Mouse (Mus musculus): Measurements from ENCODE around the gene Atp13a3. TPM values are rescaled to one million over a fixed set of nuclear protein-coding genes. Genes with fewer than 3 reads are reported as not detected.

Atp13a3 gene
- polyA plus RNA-seq, 2 experiments = 15.4 to 31.8 TPM

DNA sequence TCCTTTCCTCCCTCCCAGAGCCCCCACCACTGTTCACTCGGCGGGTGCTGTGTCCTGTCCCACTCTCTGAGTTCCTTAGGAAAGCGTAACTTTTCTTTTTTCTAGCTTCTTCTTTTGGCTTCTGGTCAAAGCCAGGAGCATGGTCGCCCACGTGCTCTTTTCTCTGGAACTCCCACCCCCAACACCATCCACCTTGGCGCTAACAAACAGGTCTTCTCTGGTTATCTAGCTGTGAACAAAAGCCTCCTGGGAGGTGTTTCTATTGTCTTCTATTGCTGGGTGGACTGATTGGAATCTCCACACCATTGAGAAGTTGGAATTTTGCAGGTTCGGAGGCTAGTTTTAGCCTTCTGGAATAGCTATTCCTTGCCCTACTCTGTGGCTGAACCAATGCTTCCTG is 30.5 kb upstream of the Atp13a3 start:
- ATAC-seq (ENCODE audit: low FRiP score, low read depth) (no peak), DNase-seq (ENCODE audit: low spot score) (no peak)
- no peak for TF ChIP-seq POLR2A (IDR thresholded peaks at IDR 0.05; ENCODE audit: borderline replicate concordance, extremely low read depth, insufficient read depth, insufficient read length)
- Histone ChIP-seq H3K9me3 (ENCODE audit: control insufficient read depth, low read length) (no peaks in the 10 kb centered on the region), H3K27ac (replicated peaks; ENCODE audit: low read depth, low read length) (no peak overlapping the region), H3K36me3 (ENCODE audit: control insufficient read depth, insufficient read depth, low read length) (no peaks in the 10 kb centered on the region), H3K27me3 (ENCODE audit: control insufficient read depth, insufficient read depth, low read length) (no peaks in the 10 kb centered on the region), H3K4me1 (ENCODE audit: control insufficient read depth, insufficient read depth, low read length) (no peaks in the 10 kb centered on the region), H3K4me2 (replicated peaks; ENCODE audit: low read depth, low read length, severe bottlenecking) (no peak overlapping the region), H3K4me3 (replicated peaks; ENCODE audit: low read length) (no peak overlapping the region), H3K9ac (ENCODE audit: low read depth, low read length, severe bottlenecking) (no peak overlapping the region)
- WGBS = 86% methylated on average over 7 of the region's 7 CpGs

DNA sequence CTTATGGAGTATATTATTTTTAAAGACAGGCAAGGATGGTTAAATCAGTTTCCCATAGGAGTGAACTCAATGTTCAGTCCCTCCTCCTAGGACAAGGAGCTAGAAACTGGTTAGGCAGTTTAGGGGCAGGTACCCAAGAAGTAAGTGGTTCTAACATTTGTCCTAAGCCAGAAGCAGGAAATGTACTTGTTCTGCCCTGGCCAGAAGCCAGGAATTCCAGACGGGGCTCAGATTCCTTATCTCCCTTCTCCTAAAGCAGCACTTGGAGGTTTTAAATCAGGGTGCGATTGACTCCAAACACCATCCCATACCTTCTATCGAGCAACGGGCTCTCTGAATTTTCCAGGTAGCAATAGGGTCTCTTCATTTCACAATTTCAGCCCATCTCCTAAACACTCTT is 29.6 kb upstream of the Atp13a3 start:
- TF ChIP-seq POLR2A (IDR thresholded peaks at IDR 0.05; ENCODE audit: borderline replicate concordance, extremely low read depth, insufficient read depth, insufficient read length) = no peak
- H3K4me3 ChIP-seq (replicated peaks; ENCODE audit: low read length) = no peak overlapping the region
- no peaks in the 10 kb centered on the region for H3K27me3 ChIP-seq (ENCODE audit: control insufficient read depth, insufficient read depth, low read length)
- H3K9me3 ChIP-seq (ENCODE audit: control insufficient read depth, low read length) = no peaks in the 10 kb centered on the region
- ATAC-seq (ENCODE audit: low FRiP score, low read depth) (no peak), DNase-seq (ENCODE audit: low spot score) (no peak)
- H3K27ac ChIP-seq (replicated peaks; ENCODE audit: low read depth, low read length) = no peak overlapping the region
- H3K9ac ChIP-seq (ENCODE audit: low read depth, low read length, severe bottlenecking) = no peak overlapping the region
- whole genome bisulfite sequencing = 68% methylated on average over 4 of the region's 4 CpGs
- no peak overlapping the region for H3K4me2 ChIP-seq (replicated peaks; ENCODE audit: low read depth, low read length, severe bottlenecking)
- no peaks in the 10 kb centered on the region for H3K4me1 ChIP-seq (ENCODE audit: control insufficient read depth, insufficient read depth, low read length)
- H3K36me3 ChIP-seq (ENCODE audit: control insufficient read depth, insufficient read depth, low read length) = no peaks in the 10 kb centered on the region

DNA sequence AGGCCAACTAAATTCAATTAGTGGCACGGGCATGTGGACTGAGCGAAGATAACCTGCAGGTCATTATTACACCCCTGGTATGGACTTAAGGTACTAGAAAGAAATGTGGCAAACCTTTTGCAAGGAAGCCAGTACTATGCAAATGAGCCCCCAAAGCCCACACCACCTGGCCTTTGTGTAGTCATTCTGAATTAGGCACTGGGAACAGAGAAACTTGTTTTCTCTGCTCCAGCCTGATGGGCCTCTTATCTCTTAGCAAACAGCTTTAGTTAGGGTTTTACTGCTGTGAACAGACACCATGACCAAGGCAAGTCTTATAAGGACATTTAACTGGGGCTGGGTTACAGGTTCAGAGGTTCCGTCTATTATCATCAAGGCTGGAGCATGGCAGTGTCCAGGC is 27.4 kb upstream of the Atp13a3 start:
- 76% methylated on average over 3 of the region's 3 CpGs for WGBS
- Histone ChIP-seq H3K4me1 (ENCODE audit: control insufficient read depth, insufficient read depth, low read length) (no peaks in the 10 kb centered on the region), H3K36me3 (ENCODE audit: control insufficient read depth, insufficient read depth, low read length) (no peaks in the 10 kb centered on the region), H3K9me3 (ENCODE audit: control insufficient read depth, low read length) (no peaks in the 10 kb centered on the region), H3K9ac (ENCODE audit: low read depth, low read length, severe bottlenecking) (no peak overlapping the region), H3K4me2 (replicated peaks; ENCODE audit: low read depth, low read length, severe bottlenecking) (no peak overlapping the region), H3K27ac (replicated peaks; ENCODE audit: low read depth, low read length) (no peak overlapping the region), H3K4me3 (replicated peaks; ENCODE audit: low read length) (no peak overlapping the region), H3K27me3 (ENCODE audit: control insufficient read depth, insufficient read depth, low read length) (no peaks in the 10 kb centered on the region)
- DNase-seq (ENCODE audit: low spot score) (no peak), ATAC-seq (ENCODE audit: low FRiP score, low read depth) (no peak)
- TF ChIP-seq POLR2A (IDR thresholded peaks at IDR 0.05; ENCODE audit: borderline replicate concordance, extremely low read depth, insufficient read depth, insufficient read length) = no peak

DNA sequence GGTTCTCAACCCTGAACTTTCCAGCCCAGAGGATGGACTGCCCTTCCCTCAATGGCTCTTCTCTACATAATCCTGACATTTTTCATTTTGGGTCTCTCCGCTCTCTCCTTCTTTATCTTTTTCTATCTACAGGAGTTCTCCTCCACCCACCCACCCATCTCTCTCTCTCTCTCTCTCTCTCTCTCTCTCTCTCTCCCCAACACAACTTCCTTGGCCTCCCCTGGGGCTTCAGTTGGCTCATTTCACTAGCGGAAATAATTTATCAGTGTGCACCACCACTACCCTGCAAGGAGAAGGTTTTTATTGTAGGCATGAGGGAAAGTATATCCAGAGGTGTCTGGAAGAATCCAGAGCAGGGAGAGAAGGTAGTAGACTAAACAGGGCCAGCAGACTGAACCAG is 26.3 kb upstream of the Atp13a3 start:
- Histone ChIP-seq H3K4me2 (replicated peaks; ENCODE audit: low read depth, low read length, severe bottlenecking) (no peak overlapping the region), H3K27ac (replicated peaks; ENCODE audit: low read depth, low read length) (no peak overlapping the region), H3K9me3 (ENCODE audit: control insufficient read depth, low read length) (no peaks in the 10 kb centered on the region), H3K4me3 (replicated peaks; ENCODE audit: low read length) (no peak overlapping the region), H3K9ac (ENCODE audit: low read depth, low read length, severe bottlenecking) (no peak overlapping the region), H3K4me1 (ENCODE audit: control insufficient read depth, insufficient read depth, low read length) (no peaks in the 10 kb centered on the region), H3K27me3 (ENCODE audit: control insufficient read depth, insufficient read depth, low read length) (no peaks in the 10 kb centered on the region), H3K36me3 (ENCODE audit: control insufficient read depth, insufficient read depth, low read length) (no peaks in the 10 kb centered on the region)
- TF ChIP-seq POLR2A (IDR thresholded peaks at IDR 0.05; ENCODE audit: borderline replicate concordance, extremely low read depth, insufficient read depth, insufficient read length) = no peak
- WGBS = 76% methylated on average over 2 of the region's 2 CpGs
- DNase-seq (ENCODE audit: low spot score) (no peak), ATAC-seq (ENCODE audit: low FRiP score, low read depth) (no peak)

DNA sequence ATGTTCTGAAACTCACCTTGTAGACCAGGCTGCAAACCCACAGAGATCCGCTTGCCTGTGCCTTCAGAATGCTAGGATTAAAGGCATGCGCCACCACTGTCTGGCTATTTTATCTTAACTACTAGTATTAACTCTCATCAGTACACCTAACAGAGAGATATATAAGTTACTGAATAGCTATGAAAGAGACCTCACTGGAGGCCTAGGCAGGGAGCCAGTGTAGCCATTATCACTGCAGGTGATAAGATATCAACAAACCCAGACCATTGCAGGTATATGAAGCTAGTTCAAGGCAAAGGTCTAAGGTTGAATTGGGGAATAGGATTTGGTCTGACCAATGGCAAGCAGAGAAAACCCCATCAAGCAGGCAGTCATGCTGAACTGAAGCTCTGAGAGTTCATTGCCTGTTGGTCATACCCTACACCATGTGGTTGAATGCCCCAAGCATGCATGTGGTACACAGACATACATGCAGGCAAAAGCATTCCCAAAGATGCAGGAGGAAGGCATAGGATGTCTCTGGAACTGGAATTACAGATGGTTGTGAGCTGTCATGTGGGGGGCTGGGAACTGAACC is 24.8 kb upstream of the Atp13a3 start:
- no peaks in the 10 kb centered on the region for H3K4me1 ChIP-seq (ENCODE audit: control insufficient read depth, insufficient read depth, low read length)
- H3K27ac ChIP-seq (replicated peaks; ENCODE audit: low read depth, low read length) = no peak overlapping the region
- no peak overlapping the region for H3K9ac ChIP-seq (ENCODE audit: low read depth, low read length, severe bottlenecking)
- H3K27me3 ChIP-seq (ENCODE audit: control insufficient read depth, insufficient read depth, low read length) = no peaks in the 10 kb centered on the region
- WGBS = 98% methylated on average over 2 of the region's 2 CpGs
- H3K9me3 ChIP-seq (ENCODE audit: control insufficient read depth, low read length) = no peaks in the 10 kb centered on the region
- no peak for TF ChIP-seq POLR2A (IDR thresholded peaks at IDR 0.05; ENCODE audit: borderline replicate concordance, extremely low read depth, insufficient read depth, insufficient read length)
- H3K4me3 ChIP-seq (replicated peaks; ENCODE audit: low read length) = no peak overlapping the region
- no peak for DNase-seq (ENCODE audit: low spot score)
- no peak for ATAC-seq (ENCODE audit: low FRiP score, low read depth)
- H3K36me3 ChIP-seq (ENCODE audit: control insufficient read depth, insufficient read depth, low read length) = no peaks in the 10 kb centered on the region
- no peak overlapping the region for H3K4me2 ChIP-seq (replicated peaks; ENCODE audit: low read depth, low read length, severe bottlenecking)

Measured in limb, embryonic 14.5 days (tissue).